Mouse (Mus musculus): ENCODE results near the gene Dusp11.
"Not testable (repeated sequence)": the region's sequence is repeated elsewhere in the genome, so short reads cannot be mapped to it uniquely, and the experiment has no call there.

Gene Dusp11

GRCm38 (mm10) chr6:85895061-85895648, 66.3 kb downstream of the Dusp11 start:
- not testable (repeated sequence) for DNase-seq (ENCODE audit: low spot score)
